Mouse (Mus musculus) cerebellum, adult 2 months (tissue): ENCODE results near the gene Nyap2.

Experiments
- CTCF ChIP-seq: fragments of 200-500 bp; IDR thresholded peaks from 2 replicates; pipeline ENCODE4 v1.5.1; 2011; ENCODE audit warnings: low read depth, mild to moderate bottlenecking, control low read depth, low read length, moderate library complexity, borderline replicate concordance; ENCODE audit not compliant: insufficient read depth
- POLR2A ChIP-seq: fragments of 200-500 bp; IDR thresholded peaks from 2 replicates; pipeline ENCODE4 v1.6.1; 2011; ENCODE audit warnings: low read length, control low read depth, borderline replicate concordance; ENCODE audit not compliant: insufficient read depth

GRCm38 (mm10) chr1:81076831-81077664, at the start of gene Nyap2:
- no peak for TF ChIP-seq CTCF
- peak; percentile 54; the same call in 1 of the 2 replicates for TF ChIP-seq POLR2A
